Mouse (Mus musculus): ENCODE data around the gene Abcc3. TPM values are rescaled to one million over a fixed set of nuclear protein-coding genes. Genes with fewer than 3 reads are reported as not detected.
A peak's percentile ranks its signal among the peaks of the same experiment; 100 is the strongest.

The Abcc3 gene
- polyA plus RNA-seq, 1 experiment from 2014 or later, result 1.5 TPM

DNA sequence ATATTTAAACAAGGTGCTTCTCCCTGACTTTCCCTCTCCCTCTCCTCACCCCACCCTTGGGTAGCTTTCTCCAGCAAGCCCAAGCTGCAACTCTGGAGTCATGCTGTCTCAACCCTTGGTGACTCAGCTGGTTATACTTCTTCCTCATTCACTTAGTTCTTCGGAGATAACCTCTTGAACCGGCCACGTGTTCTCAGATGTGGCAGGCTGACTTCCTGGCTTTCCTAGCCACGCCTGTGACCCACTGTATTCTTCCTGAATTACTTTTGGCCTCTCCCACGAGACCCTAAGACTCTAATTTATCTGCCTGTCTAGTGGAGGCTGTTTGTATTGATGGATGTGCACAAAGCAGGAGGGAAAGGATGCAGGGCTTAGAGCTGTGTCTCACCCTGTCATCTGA lies 22.0 kb downstream of the Abcc3 start:
- Histone ChIP-seq H3K36me3 (no peaks in the 10 kb centered on the region), H3K27me3 (replicated peaks) (no peaks in the 10 kb centered on the region), H3K4me3 (replicated peaks) (no peak overlapping the region), H3K4me2 (replicated peaks) (no peak overlapping the region), H3K27ac (no peak overlapping the region), H3K4me1 (replicated peaks) (peaks cover 5% of the 10 kb centered on the region), H3K9ac (no peak overlapping the region), H3K9me3 (no peaks in the 10 kb centered on the region)
- peak; percentile 92 for ATAC-seq
- WGBS, result 12% methylated on average over 5 of the region's 5 CpGs

DNA sequence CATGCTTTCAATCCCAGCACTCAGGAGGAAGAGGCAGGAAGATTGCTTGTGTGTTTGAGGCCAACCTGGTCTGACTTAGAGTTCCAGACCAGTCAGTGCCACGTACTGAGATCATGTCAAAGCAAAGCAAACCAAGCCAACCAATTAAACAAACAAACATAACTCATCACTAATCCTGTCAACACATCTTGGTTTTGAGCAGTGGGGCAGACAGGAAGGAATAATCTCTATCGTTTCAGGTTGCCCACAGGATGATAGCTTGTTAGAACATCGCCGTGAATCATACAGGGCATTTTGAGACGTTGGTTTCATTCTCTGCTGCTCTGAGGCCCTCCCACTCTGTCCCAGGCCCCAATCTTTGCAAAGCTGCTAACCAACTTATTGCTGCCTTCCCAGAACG lies 22.8 kb downstream of the Abcc3 start:
- ATAC-seq, result no peak
- 75% methylated on average over 6 of the region's 6 CpGs for WGBS
- no peaks in the 10 kb centered on the region for H3K9me3 ChIP-seq
- H3K9ac ChIP-seq, result no peak overlapping the region
- no peak overlapping the region for H3K27ac ChIP-seq
- no peak overlapping the region for H3K4me3 ChIP-seq (replicated peaks)
- H3K4me1 ChIP-seq (replicated peaks), result peaks cover 5% of the 10 kb centered on the region
- H3K27me3 ChIP-seq (replicated peaks), result no peaks in the 10 kb centered on the region
- H3K4me2 ChIP-seq (replicated peaks), result no peak overlapping the region
- H3K36me3 ChIP-seq, result no peaks in the 10 kb centered on the region

- H3K4me1 ChIP-seq (replicated peaks), result 0 out of 2 replicates have a peak, but pooled peaks cover 1% of the 10 kb centered on the region
- no peak overlapping the region for H3K9ac ChIP-seq
- no peaks in the 10 kb centered on the region for H3K36me3 ChIP-seq
- no peaks in the 10 kb centered on the region for H3K9me3 ChIP-seq
- H3K27ac ChIP-seq, result no peak overlapping the region
- WGBS, result 38% methylated on average over 3 of the region's 3 CpGs
- H3K27me3 ChIP-seq (replicated peaks), result no peaks in the 10 kb centered on the region
- peak; percentile 31; the same call in 1 of the 2 replicates for ATAC-seq
- no peak overlapping the region for H3K4me2 ChIP-seq (replicated peaks)
- no peak overlapping the region for H3K4me3 ChIP-seq (replicated peaks)
Observed at GRCm38 (mm10) chr11:94365340-94365739, 27.5 kb downstream of the Abcc3 start.

- Histone ChIP-seq H3K9me3 (no peaks in the 10 kb centered on the region), H3K36me3 (no peaks in the 10 kb centered on the region), H3K4me2 (replicated peaks) (no peak overlapping the region), H3K27ac (no peak overlapping the region), H3K9ac (no peak overlapping the region), H3K4me1 (replicated peaks) (no peaks in the 10 kb centered on the region), H3K4me3 (replicated peaks) (no peak overlapping the region), H3K27me3 (replicated peaks) (no peaks in the 10 kb centered on the region)
- 74% methylated on average over 7 of the region's 7 CpGs for WGBS
- no peak for ATAC-seq
Observed at GRCm38 (mm10) chr11:94363690-94364089, 29.1 kb downstream of the Abcc3 start.

GRCm38 (mm10) chr11:94362101-94362500 lies 30.7 kb downstream of the Abcc3 start:
- no peak for ATAC-seq
- H3K9ac ChIP-seq, result no peak overlapping the region
- WGBS, result 95% methylated on average over 5 of the region's 5 CpGs
- H3K27me3 ChIP-seq (replicated peaks), result no peaks in the 10 kb centered on the region
- H3K4me3 ChIP-seq (replicated peaks), result no peak overlapping the region
- no peak overlapping the region for H3K27ac ChIP-seq
- no peaks in the 10 kb centered on the region for H3K9me3 ChIP-seq
- no peak overlapping the region for H3K4me2 ChIP-seq (replicated peaks)
- H3K4me1 ChIP-seq (replicated peaks), result no peaks in the 10 kb centered on the region
- no peaks in the 10 kb centered on the region for H3K36me3 ChIP-seq

DNA sequence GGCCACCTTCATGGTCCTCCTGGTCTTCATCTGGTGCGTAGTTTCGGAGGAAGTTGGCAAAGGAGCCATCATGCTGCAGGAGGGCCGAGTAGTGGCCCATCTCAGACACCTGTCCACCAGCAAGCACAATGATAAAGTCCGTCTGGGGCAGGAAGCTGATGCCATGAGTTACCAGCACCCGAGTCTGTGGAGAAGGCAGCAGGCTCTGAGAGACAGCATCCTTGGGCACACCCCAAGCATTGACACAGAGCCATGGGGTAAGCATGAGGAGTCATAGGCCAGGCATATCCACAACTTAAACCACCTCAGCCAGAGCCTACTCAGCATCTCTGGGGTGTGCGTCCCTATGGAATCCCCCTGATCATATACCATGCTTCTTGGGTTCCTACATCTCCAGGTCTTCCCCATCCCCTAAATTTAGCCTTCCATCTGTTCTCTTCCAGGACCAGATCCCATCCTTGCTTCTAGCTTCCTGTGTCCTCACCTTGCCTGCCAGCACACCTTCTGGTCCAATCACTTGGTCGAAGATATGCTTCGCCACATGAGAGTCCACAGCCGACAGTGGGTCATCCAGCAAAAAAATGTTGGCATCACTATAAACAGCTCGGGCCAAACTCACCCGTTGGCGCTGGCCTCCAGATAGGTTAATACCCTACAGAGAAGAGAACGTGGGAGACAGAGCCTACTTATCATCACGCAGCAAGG lies 31.5 kb downstream of the Abcc3 start:
- Histone ChIP-seq H3K4me1 (replicated peaks) (no peaks in the 10 kb centered on the region), H3K4me3 (replicated peaks) (no peak overlapping the region), H3K36me3 (no peaks in the 10 kb centered on the region), H3K4me2 (replicated peaks) (no peak overlapping the region), H3K9me3 (no peaks in the 10 kb centered on the region), H3K27me3 (replicated peaks) (no peaks in the 10 kb centered on the region), H3K27ac (no peak overlapping the region), H3K9ac (no peak overlapping the region)
- 91% methylated on average over 14 of the region's 14 CpGs for WGBS
- ATAC-seq, result no peak

- H3K9ac ChIP-seq, result no peak overlapping the region
- ATAC-seq, result no peak
- H3K4me1 ChIP-seq (replicated peaks), result no peaks in the 10 kb centered on the region
- H3K27ac ChIP-seq, result no peak overlapping the region
- H3K9me3 ChIP-seq, result no peaks in the 10 kb centered on the region
- no peaks in the 10 kb centered on the region for H3K36me3 ChIP-seq
- WGBS, result 96% methylated on average over 12 of the region's 12 CpGs
- no peak overlapping the region for H3K4me3 ChIP-seq (replicated peaks)
- H3K4me2 ChIP-seq (replicated peaks), result no peak overlapping the region
- H3K27me3 ChIP-seq (replicated peaks), result no peaks in the 10 kb centered on the region
Observed at GRCm38 (mm10) chr11:94359168-94359567, 33.6 kb downstream of the Abcc3 start.

- no peaks in the 10 kb centered on the region for H3K27me3 ChIP-seq (replicated peaks)
- WGBS, result 67% methylated on average over 9 of the region's 9 CpGs
- H3K4me1 ChIP-seq (replicated peaks), result no peaks in the 10 kb centered on the region
- no peak overlapping the region for H3K27ac ChIP-seq
- no peak overlapping the region for H3K4me2 ChIP-seq (replicated peaks)
- H3K9me3 ChIP-seq, result no peaks in the 10 kb centered on the region
- no peaks in the 10 kb centered on the region for H3K36me3 ChIP-seq
- no peak overlapping the region for H3K9ac ChIP-seq
- no peak overlapping the region for H3K4me3 ChIP-seq (replicated peaks)
- no peak for ATAC-seq
Observed at GRCm38 (mm10) chr11:94355521-94356217, 37.1 kb downstream of the Abcc3 start.

- H3K4me2 ChIP-seq (replicated peaks), result no peak overlapping the region
- no peaks in the 10 kb centered on the region for H3K9me3 ChIP-seq
- no peak overlapping the region for H3K4me3 ChIP-seq (replicated peaks)
- no peak overlapping the region for H3K27ac ChIP-seq
- ATAC-seq, result no peak
- WGBS, result 29% methylated on average over 3 of the region's 3 CpGs
- peaks cover 11% of the 10 kb centered on the region; the same call in 1 of the 2 replicates for H3K4me1 ChIP-seq (replicated peaks)
- no peaks in the 10 kb centered on the region for H3K27me3 ChIP-seq (replicated peaks)
- no peak overlapping the region for H3K9ac ChIP-seq
- no peaks in the 10 kb centered on the region for H3K36me3 ChIP-seq
Observed at GRCm38 (mm10) chr11:94351094-94351493, 41.7 kb downstream of the Abcc3 start.

DNA sequence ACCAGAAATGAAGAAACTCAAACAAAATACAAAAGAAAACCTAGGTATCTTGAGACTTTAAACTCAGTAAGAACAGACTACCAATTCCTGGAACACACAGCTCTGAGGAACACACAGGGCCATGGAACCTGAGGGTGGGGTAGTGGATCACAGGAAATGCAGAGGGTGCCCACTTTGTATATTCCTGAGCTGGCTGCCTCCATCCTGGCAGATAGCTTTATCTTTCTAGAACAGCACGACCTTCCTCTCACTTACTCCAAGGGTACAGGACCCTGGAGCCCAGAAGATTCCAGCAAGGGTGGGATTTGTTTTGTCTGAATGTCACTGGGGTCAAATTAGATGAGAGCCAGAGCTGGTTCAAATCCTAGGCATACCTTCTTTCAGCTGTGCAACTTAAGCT lies 42.5 kb downstream of the Abcc3 start:
- no peak overlapping the region for H3K27ac ChIP-seq
- no peak overlapping the region for H3K9ac ChIP-seq
- 38% methylated on average over 1 of the region's 1 CpGs for WGBS
- no peaks in the 10 kb centered on the region for H3K36me3 ChIP-seq
- H3K27me3 ChIP-seq (replicated peaks), result no peaks in the 10 kb centered on the region
- no peak overlapping the region for H3K4me2 ChIP-seq (replicated peaks)
- no peak overlapping the region for H3K4me3 ChIP-seq (replicated peaks)
- no peaks in the 10 kb centered on the region for H3K9me3 ChIP-seq
- no peak for ATAC-seq
- peaks cover 15% of the 10 kb centered on the region; the same call in 1 of the 2 replicates for H3K4me1 ChIP-seq (replicated peaks)

DNA sequence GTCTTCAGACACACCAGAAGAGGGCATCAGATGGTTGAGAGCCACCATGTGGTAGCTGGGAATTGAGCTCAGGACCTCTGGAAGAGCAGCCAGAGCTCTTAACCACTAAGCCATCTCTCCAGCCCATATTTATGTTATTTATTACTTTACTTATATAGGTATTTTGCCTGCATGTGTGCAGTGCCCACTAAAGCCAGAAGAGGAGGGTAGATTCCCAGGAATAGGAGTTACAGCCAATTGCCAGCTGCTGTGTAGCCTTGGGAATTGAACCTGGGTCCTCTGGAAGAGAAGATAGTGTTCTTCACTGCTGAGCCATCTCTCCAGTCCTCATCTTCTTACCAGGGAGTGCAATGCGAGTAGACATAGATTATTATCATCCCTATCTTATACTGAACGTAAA lies 43.0 kb downstream of the Abcc3 start:
- no peak overlapping the region for H3K9ac ChIP-seq
- H3K36me3 ChIP-seq, result no peaks in the 10 kb centered on the region
- H3K4me1 ChIP-seq (replicated peaks), result peaks cover 15% of the 10 kb centered on the region; the same call in 1 of the 2 replicates
- ATAC-seq, result no peak
- H3K27ac ChIP-seq, result no peak overlapping the region
- no peaks in the 10 kb centered on the region for H3K27me3 ChIP-seq (replicated peaks)
- H3K4me2 ChIP-seq (replicated peaks), result no peak overlapping the region
- no peaks in the 10 kb centered on the region for H3K9me3 ChIP-seq
- no peak overlapping the region for H3K4me3 ChIP-seq (replicated peaks)
- 85% methylated on average over 2 of the region's 2 CpGs for WGBS

- WGBS, result 69% methylated on average over 7 of the region's 7 CpGs
- ATAC-seq, result no peak
- H3K4me2 ChIP-seq (replicated peaks), result no peak overlapping the region
Observed at GRCm38 (mm10) chr11:94347063-94347575, 45.7 kb downstream of the Abcc3 start.

More at GRCm38 (mm10) chr11:94347063-94347575, 45.7 kb downstream of the Abcc3 start:
- Histone ChIP-seq H3K27ac (no peak overlapping the region), H3K4me1 (replicated peaks) (peaks cover 16% of the 10 kb centered on the region), H3K36me3 (no peaks in the 10 kb centered on the region), H3K9me3 (no peaks in the 10 kb centered on the region), H3K9ac (no peak overlapping the region), H3K4me3 (replicated peaks) (no peak overlapping the region), H3K27me3 (replicated peaks) (no peaks in the 10 kb centered on the region)
